19 mouse cellular contexts compared by ENCODE assay signal in genomic region chr10:90904185-90904584, GRCm38 (mm10).
"Had no signal": no experiment of that assay in that cellular context is flagged by ENCODE, and none has a peak within 500 bp of the region (broad histone marks: within the 10 kb centered on the region; RNA-seq: fewer than 3 reads in every experiment).

No protein-coding gene starts in this region.

- ATAC-seq: lung, postnatal 0 days; midbrain, embryonic 13.5 days; midbrain, embryonic 15.5 days had no signal

- H3K4me1 ChIP-seq: lung, embryonic 15.5 days; megakaryocyte, embryonic 14.5 days; midbrain, embryonic 13.5 days; midbrain, embryonic 15.5 days; neural tube, embryonic 12.5 days had no signal

- H3K9me3 ChIP-seq: lung, embryonic 15.5 days; megakaryocyte, embryonic 14.5 days; midbrain, embryonic 13.5 days; midbrain, embryonic 15.5 days; neural tube, embryonic 12.5 days had no signal

- H3K9ac ChIP-seq: lung, embryonic 15.5 days; midbrain, embryonic 13.5 days; midbrain, embryonic 15.5 days; neural tube, embryonic 12.5 days had no signal

- H3K27me3 ChIP-seq: lung, embryonic 15.5 days; megakaryocyte, embryonic 14.5 days; midbrain, embryonic 13.5 days; midbrain, embryonic 15.5 days; neural tube, embryonic 12.5 days had no signal

- H3K4me3 ChIP-seq: lung, embryonic 15.5 days; megakaryocyte, embryonic 14.5 days; midbrain, embryonic 13.5 days; midbrain, embryonic 15.5 days; neural tube, embryonic 12.5 days had no signal

- DNase-seq: lung, adult 2 months; lung, postnatal 14 days; lung, postnatal 36 days; retina, postnatal 1 day; right cerebral cortex, adult 18-20 months; right cerebral cortex, postnatal 25 days; right cerebral cortex, postnatal 4 days; spleen, adult 18-20 months; thymus, adult 18-20 months; thymus, postnatal 14 days; thymus, postnatal 36 days had no signal

- H3K36me3 ChIP-seq: lung, embryonic 15.5 days; midbrain, embryonic 13.5 days; midbrain, embryonic 15.5 days; neural tube, embryonic 12.5 days had no signal

- H3K27ac ChIP-seq: lung, embryonic 15.5 days; macrophage; midbrain, embryonic 13.5 days; midbrain, embryonic 15.5 days; neural tube, embryonic 12.5 days had no signal

- H3K4me2 ChIP-seq: lung, embryonic 15.5 days; midbrain, embryonic 11.5 days; midbrain, embryonic 13.5 days; midbrain, embryonic 15.5 days; neural tube, embryonic 12.5 days had no signal
